Mouse (Mus musculus): Measurements from ENCODE around the gene Scgn.

Scgn gene

DNA sequence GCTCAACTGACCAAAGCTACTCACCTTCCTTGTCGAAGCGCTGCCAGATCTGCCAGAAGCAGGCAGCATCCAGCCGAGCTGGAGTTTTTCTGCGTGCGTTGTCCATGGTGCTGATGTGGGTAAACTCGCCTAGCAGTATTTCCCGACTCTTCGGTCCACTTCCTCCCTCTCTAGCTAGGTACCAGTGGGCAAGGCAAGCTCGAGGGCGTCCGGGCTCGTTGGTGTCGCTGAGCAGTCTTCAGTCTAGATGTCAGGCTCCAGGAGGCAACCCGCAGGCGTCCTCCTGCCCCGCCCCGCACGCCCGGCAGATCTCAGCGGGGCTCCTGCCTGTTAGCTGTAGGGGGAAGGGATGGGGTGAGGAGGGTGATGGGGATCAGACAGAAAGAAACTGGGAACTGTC is at the start of gene Scgn:
Gene Scgn, minus strand, starts transcription at position 287 of the 400 bp plus-strand sequence.
- DNase-seq: peak; percentile 83

DNA sequence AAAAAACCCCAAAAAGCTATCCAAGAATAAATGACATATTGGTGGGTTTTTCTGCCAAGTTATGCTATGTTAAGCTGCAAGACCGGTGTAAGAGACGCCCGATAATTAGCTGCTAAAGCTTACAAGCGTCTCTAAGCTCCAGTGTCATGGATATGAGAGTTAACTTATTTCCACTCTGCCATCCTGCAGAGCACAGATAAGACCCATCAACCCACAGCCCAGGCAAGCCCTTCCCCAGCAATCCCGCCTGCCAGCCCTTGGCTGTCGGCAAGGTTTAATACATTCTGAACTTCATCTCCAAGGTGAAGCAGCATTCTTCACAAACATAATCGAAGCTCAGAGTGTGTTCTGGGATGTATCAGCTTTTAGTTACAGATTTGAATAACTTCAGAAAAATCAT is 49.2 kb upstream of the Scgn start:
- peak; percentile 27 for DNase-seq

DNA sequence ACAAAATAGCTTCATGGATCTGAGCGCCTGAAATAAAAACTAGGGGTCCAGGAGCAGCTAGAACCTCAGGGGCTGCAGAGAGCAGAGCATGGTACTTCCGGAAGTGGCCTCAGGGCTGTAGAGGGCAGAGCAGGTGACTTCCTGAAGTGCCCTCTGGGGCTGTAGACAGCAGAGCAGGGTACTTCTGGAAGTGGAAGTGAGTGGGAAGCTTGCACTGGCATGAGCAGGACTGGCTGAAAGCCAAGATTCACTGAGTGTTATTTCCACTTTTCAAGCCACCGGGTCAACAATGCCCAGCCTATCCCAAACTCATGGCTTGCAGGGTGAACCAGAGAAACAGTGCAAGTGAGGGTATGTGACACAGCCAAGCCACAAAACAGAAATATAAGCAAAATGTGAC is 46.5 kb upstream of the Scgn start:
- peak; percentile 93 for DNase-seq

- DNase-seq: no peak
These were observed 45.1 kb upstream of the Scgn start for GRCm38 (mm10) chr13:24036150-24036549.

GRCm38 (mm10) chr13:24027191-24028170 is 36.5 kb upstream of the Scgn start:
- peak; percentile 82 for DNase-seq

GRCm38 (mm10) chr13:24018515-24018914 is 27.5 kb upstream of the Scgn start:
- peak; percentile 33 for DNase-seq

DNA sequence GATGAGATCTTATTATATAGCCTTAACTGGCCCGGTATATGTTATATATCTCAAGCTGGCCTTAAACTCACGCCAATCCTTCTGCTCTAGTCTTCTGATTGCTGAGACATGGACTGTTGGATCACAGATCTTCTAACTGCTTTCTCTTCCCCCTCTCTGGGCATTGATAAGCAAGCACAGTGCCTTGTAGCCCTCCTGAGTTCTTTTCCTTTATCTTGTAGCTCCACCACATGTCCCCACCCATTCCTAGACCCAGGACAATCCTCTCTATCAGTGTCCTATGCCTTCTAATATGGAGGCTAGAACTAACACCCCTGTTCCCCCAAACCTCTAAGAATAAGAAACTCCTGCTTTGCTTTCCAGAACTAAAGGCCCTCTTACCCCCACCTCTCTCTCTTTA is 14.5 kb upstream of the Scgn start:
- peak; percentile 21 for DNase-seq

DNA sequence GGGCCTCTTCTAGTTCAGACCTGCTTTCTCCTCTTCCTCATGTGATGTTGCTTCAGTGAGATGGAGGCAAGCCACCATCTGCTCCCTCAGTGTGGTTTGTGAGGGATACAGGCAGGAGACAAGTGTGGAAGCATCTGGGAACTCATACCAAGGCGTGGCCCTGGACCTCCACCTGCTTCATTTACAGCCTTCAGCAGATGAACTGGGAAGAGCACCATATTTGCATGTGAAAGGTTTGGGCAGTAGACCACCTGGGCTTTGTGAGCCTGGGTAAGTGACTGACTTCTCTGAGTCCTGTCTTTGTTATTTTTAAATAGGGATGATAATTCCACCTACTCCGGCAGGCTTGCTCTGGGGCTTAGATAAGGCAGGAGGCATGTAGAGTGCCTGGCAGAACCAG is 10.8 kb upstream of the Scgn start:
- peak; percentile 74 for DNase-seq

GRCm38 (mm10) chr13:24001081-24001480 is 10.1 kb upstream of the Scgn start:
- DNase-seq: peak; percentile 78

DNA sequence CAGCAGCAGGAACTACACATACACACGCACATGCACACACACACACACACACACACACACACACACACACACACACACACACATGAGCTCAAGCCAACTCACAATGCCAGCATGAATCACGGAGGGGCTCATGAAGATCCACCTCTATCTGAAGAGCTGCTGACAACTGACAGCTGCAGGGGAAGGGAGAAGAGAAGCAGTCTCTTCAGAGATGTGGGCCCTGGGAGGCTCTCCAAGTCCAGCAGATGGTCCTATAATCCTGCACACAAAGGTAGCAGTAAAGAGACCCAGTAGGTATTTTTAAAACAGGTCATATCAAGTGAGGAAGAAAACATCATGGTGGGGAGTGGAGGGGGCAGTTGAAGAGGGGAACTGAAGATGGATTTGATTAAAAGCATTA is 7.8 kb upstream of the Scgn start:
- no peak for DNase-seq

DNA sequence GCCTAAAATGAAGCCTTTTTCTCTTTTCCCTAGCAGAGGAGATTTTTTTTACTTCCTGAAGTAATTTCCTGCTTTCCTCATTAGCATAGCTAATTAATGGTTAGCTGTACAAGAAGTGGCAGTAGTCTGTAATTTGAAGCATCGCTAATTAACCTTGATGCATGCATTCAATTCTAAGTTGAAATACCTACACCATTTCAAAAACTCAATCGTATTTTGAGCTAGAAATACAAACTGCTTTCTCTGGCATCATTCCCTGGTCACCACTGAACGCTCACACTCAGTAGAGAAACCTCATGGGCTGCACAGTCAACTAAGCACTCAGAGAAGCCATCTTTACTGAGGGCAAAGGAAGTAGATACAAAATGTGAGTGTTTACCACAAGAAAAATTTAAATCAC is 3.7 kb upstream of the Scgn start:
- DNase-seq: no peak

DNA sequence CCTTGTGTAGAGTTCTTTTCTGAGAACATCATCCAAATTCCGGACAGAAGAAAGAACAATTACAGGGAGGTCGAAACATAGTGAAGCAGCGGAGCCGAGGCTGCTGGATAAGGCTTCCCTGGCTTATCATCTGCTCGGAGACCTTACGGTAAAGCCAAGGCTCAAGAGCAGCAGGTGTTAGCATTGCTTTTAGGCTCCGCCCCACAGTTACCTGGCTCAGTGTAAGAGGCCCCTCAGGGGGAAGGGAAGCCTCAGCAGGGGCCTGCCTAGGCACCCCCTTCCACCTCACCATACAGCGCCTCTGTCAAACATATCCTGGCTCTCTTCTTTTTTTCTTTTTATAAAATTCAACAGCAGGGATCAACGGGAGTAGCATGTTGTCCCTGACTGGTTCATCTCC is 3.0 kb upstream of the Scgn start:
- DNase-seq: no peak

DNA sequence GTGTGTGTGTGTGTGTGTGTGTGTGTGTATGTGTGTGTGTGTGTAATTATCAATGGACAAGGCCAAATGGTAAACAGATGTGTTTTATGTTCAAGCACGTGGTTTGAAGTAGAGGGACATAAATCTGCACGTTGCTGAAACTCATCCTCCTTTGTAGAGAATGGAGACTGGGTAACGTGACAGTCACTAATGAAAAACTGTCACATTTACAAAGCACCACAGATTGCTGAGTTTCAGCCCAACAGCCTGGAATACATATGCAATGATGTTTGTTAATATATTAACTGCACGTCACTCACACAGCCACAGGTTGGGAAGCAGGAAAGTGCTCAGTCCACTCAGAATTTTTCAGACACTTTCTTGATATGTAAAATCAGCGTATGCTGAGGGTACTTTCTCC is 563 bp downstream of the Scgn start:
- no peak for DNase-seq

DNA sequence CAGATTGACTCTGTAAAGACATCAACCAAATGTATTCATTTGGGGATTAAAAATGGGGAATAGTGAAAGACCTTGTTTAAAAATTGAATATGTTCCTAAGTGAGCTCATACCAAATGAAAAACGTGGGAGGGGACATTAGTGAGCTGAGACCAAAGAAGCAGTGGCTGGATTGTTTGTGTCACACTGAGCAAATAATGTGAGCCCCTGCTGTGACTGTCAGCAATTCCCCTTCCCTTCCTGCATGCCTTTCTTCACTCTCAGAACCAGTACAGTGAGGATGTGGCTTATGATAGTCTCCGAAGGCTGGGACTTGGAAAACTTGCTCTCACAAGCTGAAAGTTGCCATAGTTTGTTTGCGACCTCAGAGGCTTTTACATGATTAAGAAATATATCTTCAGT is 5.9 kb downstream of the Scgn start:
- DNase-seq: peak; percentile 21

- DNase-seq: peak; percentile 51
These were observed 18.7 kb downstream of the Scgn start for GRCm38 (mm10) chr13:23972271-23972670.

DNA sequence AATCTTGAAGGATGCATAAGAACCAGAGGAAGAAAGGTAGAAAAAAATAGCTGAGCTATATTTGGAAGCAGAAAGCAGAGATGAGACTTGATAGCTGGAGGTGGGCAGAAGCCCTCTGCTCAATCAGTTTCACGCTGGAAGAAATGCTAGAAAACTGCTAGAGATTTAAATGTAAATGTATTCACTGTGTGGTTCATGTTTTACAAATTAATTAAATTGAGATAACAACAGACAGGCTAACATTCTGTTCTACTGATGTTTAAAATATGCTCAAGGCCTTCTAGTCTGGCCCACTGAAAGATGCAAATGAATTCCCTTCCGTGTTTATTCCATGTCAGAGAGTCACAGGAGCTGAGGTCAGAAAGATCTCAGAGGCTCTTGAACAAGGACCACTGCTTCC is 19.1 kb downstream of the Scgn start:
- DNase-seq: peak; percentile 59

DNA sequence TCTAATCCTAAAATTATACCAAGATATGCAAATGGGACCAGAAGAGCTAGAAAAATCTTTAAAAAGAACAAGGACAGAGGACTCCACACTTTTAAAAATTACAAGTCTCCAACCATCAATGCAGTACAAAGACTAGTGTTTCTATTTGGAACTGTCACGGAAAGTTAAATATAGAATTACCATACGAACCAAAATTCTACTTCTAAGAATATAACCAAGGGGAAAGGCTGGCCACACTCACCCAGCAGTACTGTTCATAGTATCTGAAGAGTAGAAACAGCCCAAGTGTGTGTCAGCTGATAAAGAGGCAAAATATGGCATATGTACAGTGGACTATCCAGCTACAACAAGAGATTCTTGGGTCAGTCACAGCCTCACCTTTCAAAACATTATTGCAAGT is 26.1 kb downstream of the Scgn start:
- no peak for DNase-seq

DNA sequence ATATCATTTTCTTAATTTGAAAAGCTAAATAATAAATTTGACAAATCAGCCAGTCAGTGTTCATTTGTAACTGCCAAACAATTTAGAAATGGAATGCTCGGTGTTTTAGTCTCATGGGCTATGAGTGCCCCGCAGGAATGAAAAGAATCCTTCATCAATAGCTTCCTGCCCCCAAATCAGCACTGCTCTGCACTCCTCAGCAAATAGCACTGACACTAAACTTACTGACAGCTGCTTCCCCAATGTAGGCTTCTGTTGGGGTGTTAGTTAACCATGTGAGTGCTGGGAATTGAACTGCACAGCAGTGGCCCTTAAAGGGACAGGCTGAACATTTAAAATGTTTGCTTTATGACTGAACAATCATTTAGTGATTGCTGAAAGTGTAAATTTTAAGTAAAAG is 31.2 kb downstream of the Scgn start:
- peak; percentile 30 for DNase-seq

DNA sequence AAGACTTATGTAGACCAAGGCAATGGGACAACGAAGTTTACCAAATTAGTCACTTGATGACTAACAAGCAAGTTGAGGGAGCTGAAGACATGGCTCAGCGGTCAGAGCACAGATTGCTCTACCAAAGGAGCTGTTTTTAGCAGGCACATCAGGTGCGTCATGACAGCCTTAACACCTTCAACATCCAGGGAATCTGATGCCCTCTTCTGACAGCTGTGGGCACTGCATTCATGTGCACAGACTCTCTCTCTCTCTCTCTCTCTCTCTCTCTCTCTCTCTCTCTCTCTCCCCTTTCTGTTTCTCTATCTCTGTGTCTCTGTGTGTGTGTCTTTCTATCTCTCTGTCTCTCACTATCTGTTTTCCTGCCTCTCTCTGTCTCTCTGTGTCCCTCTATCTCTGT is 40.1 kb downstream of the Scgn start:
- DNase-seq: peak; percentile 39

DNA sequence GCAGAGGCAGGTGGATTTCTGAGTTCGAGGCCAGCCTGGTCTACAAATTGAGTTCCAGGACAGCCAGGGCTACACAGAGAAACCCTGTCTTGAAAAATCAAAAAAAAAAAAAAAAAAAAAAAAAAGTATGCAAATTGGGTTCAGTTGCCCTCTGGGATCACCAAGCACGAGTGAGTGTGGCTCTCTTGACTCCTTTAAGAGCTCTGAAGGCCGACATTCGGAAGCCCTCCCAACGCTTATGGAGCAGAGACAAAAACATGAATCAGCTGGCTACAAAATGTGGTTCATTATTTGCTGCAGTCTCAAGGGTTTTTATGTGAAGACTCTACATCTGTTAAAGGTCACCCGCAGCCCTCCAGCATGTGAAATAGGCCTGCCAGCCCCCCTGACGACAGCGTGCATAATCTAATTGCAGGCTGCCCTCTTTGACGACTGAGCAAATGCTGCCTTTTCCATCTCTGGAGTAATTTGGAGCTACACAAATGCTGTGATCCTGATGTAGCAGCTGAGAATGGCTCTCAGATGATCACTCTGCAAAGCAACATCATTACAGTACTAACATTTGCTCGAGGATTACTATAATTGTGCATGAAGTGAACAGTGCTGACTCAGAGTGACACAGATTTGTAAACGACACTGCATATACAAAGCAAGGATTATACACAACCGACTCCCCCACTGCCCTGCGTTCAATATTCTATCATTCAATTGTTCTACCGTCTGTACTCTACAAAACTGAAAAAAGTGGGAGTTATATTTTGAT is 41.3 kb downstream of the Scgn start:
- peak; percentile 84 for DNase-seq

DNA sequence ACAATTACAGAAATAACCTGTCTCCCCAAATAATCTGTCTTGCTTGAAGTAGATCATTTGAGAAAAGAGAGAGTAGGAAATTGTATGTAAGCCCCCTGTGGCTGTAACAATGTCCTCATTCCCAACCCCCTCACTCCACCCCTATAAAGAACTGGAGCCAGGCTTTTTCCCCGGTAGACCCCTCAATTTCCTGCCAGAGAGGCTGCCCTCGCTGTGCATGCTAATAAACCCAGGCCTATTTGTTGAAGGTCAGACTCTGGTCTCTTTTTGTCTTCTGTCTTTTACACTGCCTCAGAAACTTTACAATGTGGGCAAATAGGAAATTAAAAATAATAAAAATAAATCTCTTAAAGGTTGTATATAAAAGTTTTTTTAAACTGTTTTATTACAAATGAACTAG is 44.8 kb downstream of the Scgn start:
- no peak for DNase-seq

DNA sequence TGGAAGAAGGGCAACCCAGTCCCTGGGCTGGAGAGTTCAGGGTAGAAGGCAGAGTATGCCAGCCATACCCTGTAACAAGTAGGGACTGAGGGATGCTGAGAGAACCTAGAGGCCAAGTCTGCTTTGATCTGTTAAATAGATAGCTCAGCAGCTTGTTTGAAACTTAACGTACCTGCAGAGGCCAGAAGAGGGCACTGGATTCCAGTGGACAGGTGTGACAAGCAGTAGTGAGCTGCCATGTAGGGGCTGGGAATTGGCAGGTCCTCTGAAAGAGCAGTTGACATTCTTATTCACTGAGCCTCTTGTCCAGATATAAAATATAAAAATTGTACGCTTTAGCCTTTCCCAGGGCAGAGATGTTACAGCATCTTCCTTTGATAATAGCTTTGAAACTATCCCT is 48.2 kb downstream of the Scgn start:
- no peak for DNase-seq

- no peak for DNase-seq
These were observed 50.7 kb downstream of the Scgn start for GRCm38 (mm10) chr13:23940291-23940690.

DNA sequence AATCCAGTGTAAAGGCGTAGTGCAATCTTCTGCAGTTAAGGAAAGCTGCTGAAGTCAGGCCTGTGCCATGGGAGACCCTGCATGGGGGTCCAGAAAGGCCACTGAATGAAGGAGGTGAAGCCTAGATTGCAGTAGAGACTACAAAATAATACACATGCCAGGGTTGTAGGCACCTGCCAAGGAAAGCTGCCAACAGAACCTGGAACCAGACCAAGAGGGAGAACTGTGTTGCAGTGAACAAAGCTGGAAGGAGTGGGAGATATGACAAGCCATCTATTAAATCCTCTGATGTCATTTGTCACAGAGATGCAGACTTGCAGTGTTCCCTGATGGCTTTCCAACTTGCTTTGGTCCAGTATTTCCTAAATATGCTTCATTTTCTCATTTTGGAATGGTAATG is 52.3 kb downstream of the Scgn start:
- DNase-seq: no peak
